ENCODE assay signal across 8 mouse cellular contexts in genomic region chr7:89517460-89518390, GRCm38 (mm10). TPM values are rescaled to one million over a fixed set of nuclear protein-coding genes. Genes with fewer than 3 reads are reported as not detected.
DNase-seq lines count a peak whose midpoint lies in the region; ATAC-seq and TF ChIP-seq lines count a peak whose summit lies in the region.

No protein-coding gene starts in this region.

- TF ChIP-seq CTCF in layer of hippocampus, adult 2 months (conservative IDR thresholded peaks at IDR 0.05) = peak; percentile 57

- H3K4me1 ChIP-seq in intestine, embryonic 15.5 days (replicated peaks) = peaks cover 7% of the 10 kb centered on the region
- no peaks in the 10 kb centered on the region; the same call in 1 of the 2 replicates for H3K4me1 ChIP-seq in liver, embryonic 11.5 days (replicated peaks; ENCODE audit: control insufficient read depth, insufficient read depth, low read length)

- peak in 1 of 2 experiments; percentile 32 for DNase-seq in layer of hippocampus, adult 2 months (ENCODE audit: low spot score in 2 of 2)
- DNase-seq in layer of hippocampus, adult 9-10 months (ENCODE audit: low spot score) = no peak
- peak; percentile 82 for DNase-seq in embryo, embryonic 11 days
- peak; percentile 52 to 78 for DNase-seq in gastrocnemius, postnatal 4 days (ENCODE audit: low spot score in 2 of 2)
- peak; percentile 57 for DNase-seq in liver, embryonic 11.5 days (ENCODE audit: low spot score)
- peak; percentile 75 for DNase-seq in neural tube, embryonic 10.5 days (ENCODE audit: extremely low spot score, low spot score)
- peak; percentile 67 for DNase-seq in urinary bladder, adult 2 months (ENCODE audit: low spot score)

- no peaks in the 10 kb centered on the region for H3K9me3 ChIP-seq in intestine, embryonic 15.5 days
- H3K9me3 ChIP-seq in liver, embryonic 11.5 days (ENCODE audit: control insufficient read depth, low read length) = no peaks in the 10 kb centered on the region

- ATAC-seq in intestine, embryonic 15.5 days = peak; percentile 79
- ATAC-seq in liver, embryonic 11.5 days (replicated peaks; ENCODE audit: low FRiP score) = peak; percentile 73

- H3K4me2 ChIP-seq in intestine, embryonic 15.5 days (replicated peaks) = peak overlapping the region; percentile 90
- peak overlapping the region; percentile 60 for H3K4me2 ChIP-seq in liver, embryonic 11.5 days

- peak overlapping the region; percentile 65 for H3K4me3 ChIP-seq in layer of hippocampus, adult 2 months
- peak overlapping the region; percentile 76 for H3K4me3 ChIP-seq in intestine, embryonic 15.5 days (replicated peaks)
- peak overlapping the region; percentile 57 for H3K4me3 ChIP-seq in liver, embryonic 11.5 days (ENCODE audit: low read depth, low read length)

- WGBS in intestine, embryonic 15.5 days = under 1% methylated on average over 59 of the region's 61 CpGs
- WGBS in liver, embryonic 11.5 days = 2% methylated on average over 49 of the region's 61 CpGs

- H3K27ac ChIP-seq in layer of hippocampus, adult 2 months = peak overlapping the region; percentile 74
- peak overlapping the region; percentile 89 for H3K27ac ChIP-seq in intestine, embryonic 15.5 days
- H3K27ac ChIP-seq in liver, embryonic 11.5 days (ENCODE audit: low read depth, low read length) = no peak overlapping the region

- H3K27me3 ChIP-seq in intestine, embryonic 15.5 days (replicated peaks) = no peaks in the 10 kb centered on the region
- H3K27me3 ChIP-seq in liver, embryonic 11.5 days (replicated peaks; ENCODE audit: control insufficient read depth, insufficient read depth, low read length) = peaks cover 27% of the 10 kb centered on the region

- H3K36me3 ChIP-seq in intestine, embryonic 15.5 days = no peaks in the 10 kb centered on the region
- no peaks in the 10 kb centered on the region for H3K36me3 ChIP-seq in liver, embryonic 11.5 days (ENCODE audit: control insufficient read depth, insufficient read depth, low read length)

- H3K9ac ChIP-seq in intestine, embryonic 15.5 days = peak overlapping the region; percentile 84
- H3K9ac ChIP-seq in liver, embryonic 11.5 days (ENCODE audit: low read depth, low read length) = peak overlapping the region; percentile 16

RNA-seq across cellular contexts. Expression of gene Prss23, which starts 9.3 kb away (rescaled TPM):
- 10 to 100 TPM; 16.7 to 18.1 TPM for total RNA-seq in layer of hippocampus, adult 2 months (2021)
- 10 to 100 TPM; 34.7 to 35.5 TPM for total RNA-seq in gastrocnemius, postnatal 4 days (2021)
- 92.3 and 102 TPM in 2 replicates for polyA plus RNA-seq in intestine, embryonic 15.5 days (2015; fragmentation: Nextera tagmentation; extraction: Ambion mirVana)
- 8.2 and 9.0 TPM in 2 replicates for polyA plus RNA-seq in liver, embryonic 11.5 days (2014; fragmentation: Nextera tagmentation; extraction: Ambion mirVana)
- polyA plus RNA-seq in urinary bladder, adult 2 months (2012; rRNA removed) = 402 and 448 TPM in 2 replicates
